Mouse (Mus musculus): ENCODE measurements around the gene Cox11.

DNA sequence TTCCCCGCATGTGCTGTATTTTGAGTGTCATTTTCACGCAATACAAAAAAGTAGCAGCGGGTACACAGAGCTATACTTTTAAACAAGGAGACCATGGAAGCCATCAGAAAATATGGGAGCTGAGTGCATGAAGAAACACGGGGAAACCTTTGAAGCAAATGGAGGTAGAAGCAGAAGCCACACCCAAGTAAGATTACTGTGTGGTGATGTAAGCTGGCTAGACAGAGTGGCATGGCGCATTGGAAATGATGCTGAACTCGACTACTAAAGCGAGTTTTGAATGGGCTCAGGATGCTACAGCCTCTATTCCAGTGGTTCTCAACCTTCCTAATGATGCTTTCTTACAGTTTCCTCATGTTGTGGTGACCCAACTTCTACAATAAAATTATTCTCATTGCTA is 39.1 kb downstream of the Cox11 start:
- TF ChIP-seq POLR2A (IDR thresholded peaks at IDR 0.05; ENCODE audit: borderline replicate concordance, low read depth, low read length), result no peak
- no peak for TF ChIP-seq CTCF (IDR thresholded peaks at IDR 0.05; ENCODE audit: low read depth, low read length)

All from bone marrow macrophage, adult 2 months (primary cell).